19 mouse cellular contexts compared by ENCODE assay signal in the genomic region with DNA sequence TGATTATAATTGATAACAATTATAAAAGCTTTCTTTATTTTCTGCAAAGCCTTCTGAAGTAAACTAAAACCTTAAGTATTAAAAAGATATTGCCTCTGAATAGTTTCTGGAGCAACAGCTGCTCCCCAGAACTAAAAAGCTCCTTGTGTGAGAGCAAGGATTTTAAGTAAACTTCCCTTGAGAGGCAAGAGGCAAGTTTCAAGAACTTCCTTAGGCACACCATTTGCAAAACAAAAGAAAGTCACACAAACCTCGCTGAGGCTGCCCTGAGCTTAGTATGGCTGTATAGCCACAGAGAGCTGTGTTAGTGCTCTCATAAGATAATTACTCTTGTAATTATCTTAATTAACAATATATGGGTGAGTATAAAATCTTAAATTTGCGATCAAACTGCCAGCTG. TPM values are rescaled to one million over a fixed set of nuclear protein-coding genes. Genes with fewer than 3 reads are reported as not detected.
A peak's percentile ranks its signal among the peaks of the same experiment; 100 is the strongest.
DNase-seq lines count a peak whose midpoint lies in the region; ATAC-seq and TF ChIP-seq lines count a peak whose summit lies in the region.
"Not testable (repeated sequence)": the region's sequence is repeated elsewhere in the genome, so short reads cannot be mapped to it uniquely, and the experiment has no call there.
"Had no signal": no experiment of that assay in that cellular context is flagged by ENCODE, and none has a peak within 500 bp of the region (broad histone marks: within the 10 kb centered on the region; RNA-seq: fewer than 3 reads in every experiment).

No protein-coding gene starts in this region.

- not testable (repeated sequence) for H3K9ac ChIP-seq in intestine, embryonic 14.5 days (ENCODE audit: low read length); lung, embryonic 14.5 days
- peak overlapping the region; percentile 76 for H3K9ac ChIP-seq in liver, adult 2 months (ENCODE audit: low read depth, low read length)
- H3K9ac ChIP-seq in liver, embryonic 14.5 days (replicated peaks): peak overlapping the region; percentile 9; the same call in 1 of the 2 replicates

- ATAC-seq in intestine, embryonic 14.5 days (replicated peaks; ENCODE audit: low FRiP score, low TSS enrichment, low read depth); liver, embryonic 14.5 days (ENCODE audit: insufficient read depth); lung, embryonic 14.5 days (ENCODE audit: insufficient read depth): not testable (repeated sequence)

- H3K9me3 ChIP-seq in intestine, embryonic 14.5 days (ENCODE audit: control insufficient read depth, low read length); liver, embryonic 14.5 days (ENCODE audit: control insufficient read depth, low read length); lung, embryonic 14.5 days (ENCODE audit: low read depth, low read length): not testable (repeated sequence)

- peak; percentile 35 for DNase-seq in ES-CJ7 (ENCODE audit: low read depth, low spot score)
- DNase-seq in brain, embryonic 14.5 days (ENCODE audit: low read depth): peak; percentile 8
- DNase-seq in intestine, embryonic 14.5 days (ENCODE audit: low spot score); liver, adult 2 months (ENCODE audit: extremely low read depth, low read depth, low spot score); liver, embryonic 14.5 days (ENCODE audit: low read depth in 3 of 3, low spot score in 3 of 3): not testable (repeated sequence)
- peak; percentile 15 for DNase-seq in lung, embryonic 14.5 days

- not testable (repeated sequence) for H3K79me2 ChIP-seq in liver, adult 2 months (ENCODE audit: control insufficient read depth, insufficient read depth, low read length)

- H3K4me3 ChIP-seq in intestine, embryonic 14.5 days (ENCODE audit: low read depth, low read length): 0 out of 2 replicates have a peak overlapping the region, but pooled peaks have one; percentile 17
- H3K4me3 ChIP-seq in liver, adult 2 months (ENCODE audit: insufficient read depth, low read depth, low read length): peak overlapping the region; percentile 45
- not testable (repeated sequence) for H3K4me3 ChIP-seq in liver, embryonic 14.5 days (ENCODE audit: insufficient read depth in 1 of 2, low read depth in 2 of 2, low read length in 2 of 2); lung, embryonic 14.5 days (ENCODE audit: low read depth, low read length); small intestine, adult 2 months (ENCODE audit: low read depth, low read length)

- H3K4me1 ChIP-seq in intestine, embryonic 14.5 days (replicated peaks; ENCODE audit: control insufficient read depth, insufficient read depth, low read length); lung, embryonic 14.5 days (ENCODE audit: insufficient read depth): not testable (repeated sequence)
- peaks cover 24% of the 10 kb centered on the region for H3K4me1 ChIP-seq in liver, adult 2 months (ENCODE audit: control insufficient read depth, insufficient read depth, low read length)
- peaks cover 27 to 53% of the 10 kb centered on the region in 2 experiments for H3K4me1 ChIP-seq in liver, embryonic 14.5 days (replicated peaks; ENCODE audit: control insufficient read depth in 2 of 2, insufficient read depth in 2 of 2, low read length in 1 of 2)
- peaks cover 18% of the 10 kb centered on the region; the same call in 1 of the 2 replicates for H3K4me1 ChIP-seq in small intestine, adult 2 months (ENCODE audit: control insufficient read depth, insufficient read depth, insufficient read length, low read length)

- TF ChIP-seq EP300 in liver, embryonic 14.5 days (IDR thresholded peaks at IDR 0.05; ENCODE audit: low read depth): not testable (repeated sequence)

- H3K27me3 ChIP-seq in intestine, embryonic 14.5 days (replicated peaks; ENCODE audit: control insufficient read depth, insufficient read depth, low read length); liver, adult 2 months (ENCODE audit: control insufficient read depth, insufficient read depth, low read length); liver, embryonic 14.5 days (ENCODE audit: control insufficient read depth, insufficient read depth, low read length); lung, embryonic 14.5 days (ENCODE audit: insufficient read depth, low read length); small intestine, adult 2 months (ENCODE audit: control insufficient read depth, insufficient read depth, low read length): not testable (repeated sequence)

- not testable (repeated sequence) for H3K36me3 ChIP-seq in intestine, embryonic 14.5 days (ENCODE audit: control insufficient read depth, insufficient read depth, low read length); liver, embryonic 14.5 days (replicated peaks; ENCODE audit: control insufficient read depth, insufficient read depth, low read depth); lung, embryonic 14.5 days (ENCODE audit: insufficient read depth); small intestine, adult 2 months (ENCODE audit: control insufficient read depth, insufficient read depth, low read length)
- H3K36me3 ChIP-seq in liver, adult 2 months (ENCODE audit: control insufficient read depth, insufficient read depth, low read length): peaks cover 31% of the 10 kb centered on the region

- not testable (repeated sequence) for TF ChIP-seq POLR2A in brain, embryonic 14.5 days (IDR thresholded peaks at IDR 0.05; ENCODE audit: borderline replicate concordance, extremely low read depth, insufficient read depth, insufficient read length, poor library complexity, severe bottlenecking); liver, adult 2 months (IDR thresholded peaks at IDR 0.05; ENCODE audit: extremely low read depth, insufficient read depth, low read length); small intestine, adult 2 months (IDR thresholded peaks at IDR 0.05; ENCODE audit: low read depth, low read length)

- H3K27ac ChIP-seq in intestine, embryonic 14.5 days (ENCODE audit: low read depth); lung, embryonic 14.5 days (ENCODE audit: low read depth): not testable (repeated sequence)
- peak overlapping the region; percentile 74 for H3K27ac ChIP-seq in liver, adult 2 months (replicated peaks; ENCODE audit: insufficient read depth, low read depth, low read length)
- peak overlapping the region; percentile 52 for H3K27ac ChIP-seq in liver, embryonic 14.5 days
- peak overlapping the region; percentile 45; the same call in 1 of the 2 replicates for H3K27ac ChIP-seq in small intestine, adult 2 months (ENCODE audit: insufficient read depth, low read depth, low read length)

- WGBS in intestine, embryonic 14.5 days: 27% methylated on average over 2 of the region's 2 CpGs
- WGBS in liver, adult 2 months: 19% methylated on average over 2 of the region's 2 CpGs
- WGBS in liver, embryonic 14.5 days (ENCODE audit: insufficient replicate concordance): 19% methylated on average over 2 of the region's 2 CpGs
- WGBS in lung, embryonic 14.5 days: 27% methylated on average over 2 of the region's 2 CpGs
- WGBS in small intestine, adult 2 months: 12% methylated on average over 2 of the region's 2 CpGs

- H3K4me2 ChIP-seq in intestine, embryonic 14.5 days (ENCODE audit: low read length): peak overlapping the region; percentile 22; the same call in 1 of the 2 replicates
- H3K4me2 ChIP-seq in liver, embryonic 14.5 days (ENCODE audit: low read depth): peak overlapping the region; percentile 69
- peak overlapping the region; percentile 12; the same call in 1 of the 2 replicates for H3K4me2 ChIP-seq in lung, embryonic 14.5 days

- not testable (repeated sequence) for TF ChIP-seq CTCF in brain, embryonic 14.5 days (IDR thresholded peaks at IDR 0.05; ENCODE audit: borderline replicate concordance, extremely low read depth, insufficient read depth, insufficient read length); liver, adult 2 months (IDR thresholded peaks at IDR 0.05; ENCODE audit: low read depth, low read length); liver, embryonic 14.5 days (IDR thresholded peaks at IDR 0.05; ENCODE audit: low read depth); lung, embryonic 14.5 days (IDR thresholded peaks at IDR 0.05; ENCODE audit: low read depth); small intestine, adult 2 months (IDR thresholded peaks at IDR 0.05; ENCODE audit: extremely low read depth, insufficient read length, insufficient replicate concordance, low read depth, low read length)

RNA-seq across cellular contexts. Expression of a gene that starts 5.3 kb away (rescaled TPM):
- polyA plus RNA-seq in brain, embryonic 14.5 days (2012; rRNA removed): 0.23 TPM in 1 of 2 replicates, not detected in the other
- polyA plus RNA-seq in intestine, embryonic 14.5 days (2014; fragmentation: Nextera tagmentation; extraction: Ambion mirVana): 0.83 and 1.5 TPM in 2 replicates
- total RNA-seq in liver, adult 2 months (2014; rRNA removed): 92.1 and 112 TPM in 2 replicates
- polyA plus RNA-seq in liver, adult 2 months (2012; rRNA removed): 38.6 and 38.8 TPM in 2 replicates
- 0.73 and 1.2 TPM in 2 replicates for polyA plus RNA-seq in liver, embryonic 14.5 days (2012; rRNA removed)
- 0.11 and 0.61 TPM in 2 replicates for polyA plus RNA-seq in liver, embryonic 14.5 days (2014; fragmentation: Nextera tagmentation; extraction: Ambion mirVana)
- 0.24 and 0.27 TPM in 2 replicates for polyA plus RNA-seq in lung, embryonic 14.5 days (2014; fragmentation: Nextera tagmentation; extraction: Ambion mirVana)
- 2.7 and 6.5 TPM in 2 replicates for polyA plus RNA-seq in small intestine, adult 2 months (2012; rRNA removed)
- total RNA-seq: gastrocnemius, adult 8-10 months; gastrocnemius, postnatal 36 days; heart, postnatal 14 days had no signal
- polyA plus RNA-seq: CD4-positive, CD25-positive, alpha-beta regulatory T cell, adult 4 months; embryonic facial prominence, embryonic 11.5 days; forebrain, embryonic 11.5 days; forebrain, embryonic 15.5 days; heart, embryonic 14.5 days; hindbrain, embryonic 13.5 days; Patski had no signal

RNA-seq across cellular contexts. Expression of a gene that starts 27.3 kb away (rescaled TPM):
- polyA plus RNA-seq in brain, embryonic 14.5 days (2012; rRNA removed): 0.08 and 0.12 TPM in 2 replicates
- not detected in 2 replicates for polyA plus RNA-seq in intestine, embryonic 14.5 days (2014; fragmentation: Nextera tagmentation; extraction: Ambion mirVana)
- total RNA-seq in liver, adult 2 months (2014; rRNA removed): 245 and 304 TPM in 2 replicates
- 73.9 and 76.0 TPM in 2 replicates for polyA plus RNA-seq in liver, adult 2 months (2012; rRNA removed)
- 0.39 and 0.47 TPM in 2 replicates for polyA plus RNA-seq in liver, embryonic 14.5 days (2012; rRNA removed)
- polyA plus RNA-seq in liver, embryonic 14.5 days (2014; fragmentation: Nextera tagmentation; extraction: Ambion mirVana): 0.86 and 1.0 TPM in 2 replicates
- not detected in 2 replicates for polyA plus RNA-seq in lung, embryonic 14.5 days (2014; fragmentation: Nextera tagmentation; extraction: Ambion mirVana)
- 0.39 TPM in 1 of 2 replicates, not detected in the other for polyA plus RNA-seq in small intestine, adult 2 months (2012; rRNA removed)
- total RNA-seq: common myeloid progenitor, adult 5-6 weeks; heart, postnatal 14 days; hematopoietic stem cell, adult 5-6 weeks had no signal
- polyA plus RNA-seq: CD4-positive, CD25-positive, alpha-beta regulatory T cell, adult 4 months; embryonic facial prominence, embryonic 11.5 days; forebrain, embryonic 15.5 days; hindbrain, embryonic 13.5 days; Patski had no signal

RNA-seq across cellular contexts. Expression of a gene that starts 41.9 kb away (rescaled TPM):
- 17.6 and 24.3 TPM in 2 replicates for polyA plus RNA-seq in brain, embryonic 14.5 days (2012; rRNA removed)
- 93.7 and 96.4 TPM in 2 replicates for polyA plus RNA-seq in intestine, embryonic 14.5 days (2014; fragmentation: Nextera tagmentation; extraction: Ambion mirVana)
- total RNA-seq in liver, adult 2 months (2014; rRNA removed): 30.1 and 32.2 TPM in 2 replicates
- polyA plus RNA-seq in liver, adult 2 months (2012; rRNA removed): 4.9 and 7.2 TPM in 2 replicates
- 11.7 and 16.6 TPM in 2 replicates for polyA plus RNA-seq in liver, embryonic 14.5 days (2012; rRNA removed)
- 55.7 TPM in 2 replicates for polyA plus RNA-seq in liver, embryonic 14.5 days (2014; fragmentation: Nextera tagmentation; extraction: Ambion mirVana)
- polyA plus RNA-seq in lung, embryonic 14.5 days (2014; fragmentation: Nextera tagmentation; extraction: Ambion mirVana): 75.2 and 75.9 TPM in 2 replicates
- 0.46 and 0.98 TPM in 2 replicates for polyA plus RNA-seq in small intestine, adult 2 months (2012; rRNA removed)

RNA-seq across cellular contexts. Expression of a gene that starts 41.9 kb away (rescaled TPM):
- polyA plus RNA-seq in brain, embryonic 14.5 days (2012; rRNA removed): 5.8 and 7.2 TPM in 2 replicates
- polyA plus RNA-seq in intestine, embryonic 14.5 days (2014; fragmentation: Nextera tagmentation; extraction: Ambion mirVana): 6.1 and 7.9 TPM in 2 replicates
- 5.2 and 6.4 TPM in 2 replicates for total RNA-seq in liver, adult 2 months (2014; rRNA removed)
- 1.1 and 1.5 TPM in 2 replicates for polyA plus RNA-seq in liver, adult 2 months (2012; rRNA removed)
- 0.88 and 1.5 TPM in 2 replicates for polyA plus RNA-seq in liver, embryonic 14.5 days (2012; rRNA removed)
- polyA plus RNA-seq in liver, embryonic 14.5 days (2014; fragmentation: Nextera tagmentation; extraction: Ambion mirVana): 2.6 and 3.5 TPM in 2 replicates
- polyA plus RNA-seq in lung, embryonic 14.5 days (2014; fragmentation: Nextera tagmentation; extraction: Ambion mirVana): 8.6 and 9.4 TPM in 2 replicates
- 0.08 and 0.18 TPM in 2 replicates for polyA plus RNA-seq in small intestine, adult 2 months (2012; rRNA removed)

Comparison
In these comparisons a context has a peak if more than half of its experiments do, and no peak if none do; other contexts are left out.
1. RNA of a gene that starts 27.3 kb away (polyA plus RNA-seq): 73.9 to 76.0 TPM in liver, adult 2 months; 0.39 to 1.0 TPM in liver, embryonic 14.5 days, 0.39 TPM in small intestine, adult 2 months, 0.08 to 0.12 TPM in brain, embryonic 14.5 days, not detected in lung, embryonic 14.5 days and not detected in intestine, embryonic 14.5 days; every median in the first group is over 10 times any median in the second.
2. H3K4me2 ChIP-seq: peak in every context shown above with its lines; median percentile 69 in liver, embryonic 14.5 days; 22 in intestine, embryonic 14.5 days; 12 in lung, embryonic 14.5 days.